Mouse (Mus musculus) myocyte (in vitro differentiated cells): ENCODE measurements around the gene Prr19. TPM values are rescaled to one million over a fixed set of nuclear protein-coding genes. Genes with fewer than 3 reads are reported as not detected.
A peak's percentile ranks its signal among the peaks of the same experiment; 100 is the strongest.

ENCODE experiments used
- H3K27me3 ChIP-seq: one replicate; pipeline ENCODE4 v1.6.1; 2011; ENCODE audit not compliant: control insufficient read depth, insufficient read depth, insufficient read length
- H3K36me3 ChIP-seq: one replicate; pipeline ENCODE4 v1.6.1; 2011; ENCODE audit not compliant: control insufficient read depth, insufficient read depth
- H3K4me2 ChIP-seq: one replicate; pipeline ENCODE4 v1.6.1; 2011; ENCODE audit warnings: low read depth, control low read depth
- H3K4me3 ChIP-seq: one replicate; pipeline ENCODE4 v1.5.1; 2011; ENCODE audit warnings: mild to moderate bottlenecking, control low read depth, moderate library complexity
- H3K79me2 ChIP-seq: one replicate; pipeline ENCODE4 v1.6.1; 2011; ENCODE audit not compliant: control insufficient read depth, insufficient read depth
- H3ac ChIP-seq: one replicate; pipeline ENCODE4 v1.6.1; 2011; ENCODE audit not compliant: control insufficient read depth, insufficient read length
- CEBPB ChIP-seq: IDR thresholded peaks from 2 replicates; pipeline ENCODE4 v1.6.1; 2011; ENCODE audit warnings: mild to moderate bottlenecking, moderate library complexity; ENCODE audit not compliant: poor library complexity, insufficient read depth, severe bottlenecking
- E2F4 ChIP-seq: IDR thresholded peaks from one replicate; pipeline ENCODE4 v1.6.1; 2011; ENCODE audit warnings: mild to moderate bottlenecking, control low read depth, moderate library complexity; ENCODE audit not compliant: insufficient read depth
- MAX ChIP-seq: IDR thresholded peaks from one replicate; pipeline ENCODE4 v1.6.1; 2011; ENCODE audit warnings: low read depth, mild to moderate bottlenecking, control low read depth
- MYOD1 ChIP-seq, 3 experiments: IDR thresholded peaks; one replicate each; pipeline ENCODE4 v1.6.1; 2011; ENCODE audit warnings: control low read depth in 2 of 3, low read depth in 2 of 3, mild to moderate bottlenecking in 2 of 3, moderate library complexity in 1 of 3; ENCODE audit not compliant: insufficient read length in 2 of 3, control insufficient read depth in 1 of 3
- MYOG ChIP-seq, 3 experiments: IDR thresholded peaks; one replicate each; pipeline ENCODE4 v1.6.1; 2011; ENCODE audit warnings: control low read depth in 2 of 3, low read depth in 2 of 3, mild to moderate bottlenecking in 2 of 3; ENCODE audit not compliant: insufficient read length in 2 of 3, control insufficient read depth in 1 of 3, insufficient read depth in 1 of 3
- POLR2A ChIP-seq: IDR thresholded peaks from one replicate; pipeline ENCODE4 v1.6.1; 2011; ENCODE audit warnings: low read depth, mild to moderate bottlenecking, control low read depth, moderate library complexity; ENCODE audit not compliant: insufficient read length
- POLR2AphosphoS2 ChIP-seq: IDR thresholded peaks from one replicate; pipeline ENCODE4 v1.6.1; 2011; ENCODE audit warnings: low read depth, control low read depth; ENCODE audit not compliant: insufficient read length
- REST ChIP-seq: IDR thresholded peaks from one replicate; pipeline ENCODE4 v1.6.1; 2011; ENCODE audit warnings: mild to moderate bottlenecking, control low read depth, moderate library complexity; ENCODE audit not compliant: insufficient read depth, insufficient read length
- SRF ChIP-seq: IDR thresholded peaks from one replicate; pipeline ENCODE4 v1.6.1; 2011; ENCODE audit warnings: low read depth; ENCODE audit not compliant: control insufficient read depth, insufficient read length
- TCF12 ChIP-seq: IDR thresholded peaks from one replicate; pipeline ENCODE4 v1.6.1; 2011; ENCODE audit warnings: mild to moderate bottlenecking, control low read depth; ENCODE audit not compliant: poor library complexity, insufficient read depth, severe bottlenecking
- TCF3 ChIP-seq: IDR thresholded peaks from one replicate; pipeline ENCODE4 v1.6.1; 2011; ENCODE audit warnings: low read depth, control low read depth; ENCODE audit not compliant: insufficient read length
- USF1 ChIP-seq: IDR thresholded peaks from one replicate; pipeline ENCODE4 v1.6.1; 2011; ENCODE audit warnings: low read depth, mild to moderate bottlenecking, control low read depth, moderate library complexity
- polyA plus RNA-seq: library from polyadenylated mRNA; unstranded; fragments of >200 nt; fragmentation: generic; extraction: Trizol; gene quantifications from one replicate; pipeline ENCODE4 v1.2.1, GENCODE M21; 2012; ENCODE audit warnings: missing spikeins

The Prr19 gene
- polyA plus RNA-seq, 1 experiment, result not detected

GRCm38 (mm10) chr7:25288011-25288410 lies 13.2 kb upstream of the Prr19 start:
- no peak overlapping the region for H3K4me3 ChIP-seq
- H3ac ChIP-seq, result no peak overlapping the region
- no peaks in the 10 kb centered on the region for H3K27me3 ChIP-seq
- no peak overlapping the region for H3K4me2 ChIP-seq
- peaks cover 13% of the 10 kb centered on the region for H3K79me2 ChIP-seq
- H3K36me3 ChIP-seq, result peaks cover 16% of the 10 kb centered on the region
- TF ChIP-seq E2F4 (no peak), REST (no peak), TCF12 (no peak), TCF3 (no peak), SRF (no peak), POLR2AphosphoS2 (no peak), POLR2A (no peak), MYOD1 (IDR thresholded peaks at IDR 0.05; ENCODE audit: control insufficient read depth in 1 of 3, insufficient read length in 2 of 3, low read depth in 2 of 3) (no peak), MAX (no peak), USF1 (no peak), CEBPB (no peak), MYOG (IDR thresholded peaks at IDR 0.05; ENCODE audit: control insufficient read depth in 1 of 3, insufficient read depth in 1 of 3, insufficient read length in 2 of 3, low read depth in 2 of 3) (no peak)

GRCm38 (mm10) chr7:25288721-25289120 lies 12.5 kb upstream of the Prr19 start:
- peaks cover 6% of the 10 kb centered on the region for H3K79me2 ChIP-seq
- H3ac ChIP-seq, result no peak overlapping the region
- no peaks in the 10 kb centered on the region for H3K27me3 ChIP-seq
- peaks cover 16% of the 10 kb centered on the region for H3K36me3 ChIP-seq
- H3K4me2 ChIP-seq, result no peak overlapping the region
- TF ChIP-seq REST (no peak), USF1 (no peak), POLR2A (no peak), TCF12 (no peak), SRF (no peak), CEBPB (no peak), POLR2AphosphoS2 (no peak), MAX (no peak), MYOG (IDR thresholded peaks at IDR 0.05; ENCODE audit: control insufficient read depth in 1 of 3, insufficient read depth in 1 of 3, insufficient read length in 2 of 3, low read depth in 2 of 3) (no peak), TCF3 (no peak), E2F4 (no peak), MYOD1 (IDR thresholded peaks at IDR 0.05; ENCODE audit: control insufficient read depth in 1 of 3, insufficient read length in 2 of 3, low read depth in 2 of 3) (no peak)
- no peak overlapping the region for H3K4me3 ChIP-seq

- TF ChIP-seq MYOD1 (IDR thresholded peaks at IDR 0.05; ENCODE audit: control insufficient read depth in 1 of 3, insufficient read length in 2 of 3, low read depth in 2 of 3) (no peak), TCF3 (no peak), POLR2AphosphoS2 (no peak), TCF12 (no peak), POLR2A (no peak)
- H3ac ChIP-seq, result no peak overlapping the region
- H3K79me2 ChIP-seq, result no peaks in the 10 kb centered on the region
These were observed 11.3 kb upstream of the Prr19 start for GRCm38 (mm10) chr7:25289925-25290324.

GRCm38 (mm10) chr7:25290463-25290862 lies 10.7 kb upstream of the Prr19 start:
- Histone ChIP-seq H3K4me2 (no peak overlapping the region), H3K36me3 (peaks cover 16% of the 10 kb centered on the region), H3K27me3 (no peaks in the 10 kb centered on the region), H3K4me3 (no peak overlapping the region), H3ac (no peak overlapping the region), H3K79me2 (no peaks in the 10 kb centered on the region)
- TF ChIP-seq E2F4 (no peak), POLR2AphosphoS2 (peak; percentile 54)

More at GRCm38 (mm10) chr7:25289925-25290324, 11.3 kb upstream of the Prr19 start:
- Histone ChIP-seq H3K27me3 (no peaks in the 10 kb centered on the region), H3K4me2 (no peak overlapping the region), H3K36me3 (peaks cover 16% of the 10 kb centered on the region), H3K4me3 (no peak overlapping the region)

GRCm38 (mm10) chr7:25290911-25291310 lies 10.3 kb upstream of the Prr19 start:
- Histone ChIP-seq H3K4me2 (no peak overlapping the region), H3ac (no peak overlapping the region), H3K36me3 (peaks cover 15% of the 10 kb centered on the region), H3K79me2 (no peaks in the 10 kb centered on the region), H3K4me3 (no peak overlapping the region), H3K27me3 (no peaks in the 10 kb centered on the region)
- TF ChIP-seq MYOG (IDR thresholded peaks at IDR 0.05; ENCODE audit: control insufficient read depth in 1 of 3, insufficient read depth in 1 of 3, insufficient read length in 2 of 3, low read depth in 2 of 3) (no peak), TCF3 (no peak), TCF12 (no peak), POLR2AphosphoS2 (no peak), MAX (no peak), USF1 (no peak), SRF (no peak), MYOD1 (IDR thresholded peaks at IDR 0.05; ENCODE audit: control insufficient read depth in 1 of 3, insufficient read length in 2 of 3, low read depth in 2 of 3) (no peak), POLR2A (no peak), CEBPB (no peak), E2F4 (no peak), REST (no peak)
